Mouse (Mus musculus): ENCODE data around the gene Tfcp2. TPM values are rescaled to one million over a fixed set of nuclear protein-coding genes. Genes with fewer than 3 reads are reported as not detected.

The Tfcp2 gene
- total and polyA plus RNA-seq, 2 experiments: 4.0 to 5.8 TPM

GRCm38 (mm10) chr15:100458055-100458454 lies 93.8 kb downstream of the Tfcp2 start:
- no peak overlapping the region for H3K27ac ChIP-seq (replicated peaks; ENCODE audit: insufficient read depth, low read depth, low read length)
- peak; percentile 43 for TF ChIP-seq CTCF (IDR thresholded peaks at IDR 0.05; ENCODE audit: low read depth, low read length)
- no peak for TF ChIP-seq POLR2A (IDR thresholded peaks at IDR 0.05; ENCODE audit: extremely low read depth, insufficient read depth, low read length)
- no peaks in the 10 kb centered on the region for H3K36me3 ChIP-seq (ENCODE audit: control insufficient read depth, insufficient read depth, low read length)
- H3K27me3 ChIP-seq (ENCODE audit: control insufficient read depth, insufficient read depth, low read length): no peaks in the 10 kb centered on the region
- peaks cover 10% of the 10 kb centered on the region for H3K4me1 ChIP-seq (ENCODE audit: control insufficient read depth, insufficient read depth, low read length)
- peak; percentile 75 for DNase-seq (ENCODE audit: extremely low read depth, low read depth, low spot score)
- H3K9ac ChIP-seq (ENCODE audit: low read depth, low read length): no peak overlapping the region
- no peaks in the 10 kb centered on the region for H3K79me2 ChIP-seq (ENCODE audit: control insufficient read depth, insufficient read depth, low read length)
- H3K4me3 ChIP-seq (ENCODE audit: insufficient read depth, low read depth, low read length): no peak overlapping the region
- WGBS: 28% methylated on average over 10 of the region's 10 CpGs

GRCm38 (mm10) chr15:100457340-100457739 lies 94.5 kb downstream of the Tfcp2 start:
- 4% methylated on average over 17 of the region's 17 CpGs for WGBS
- no peak overlapping the region for H3K4me3 ChIP-seq (ENCODE audit: insufficient read depth, low read depth, low read length)
- no peak overlapping the region for H3K9ac ChIP-seq (ENCODE audit: low read depth, low read length)

GRCm38 (mm10) chr15:100456356-100456991 lies 95.3 kb downstream of the Tfcp2 start:
- WGBS: 28% methylated on average over 7 of the region's 7 CpGs
- H3K27me3 ChIP-seq (ENCODE audit: control insufficient read depth, insufficient read depth, low read length): no peaks in the 10 kb centered on the region
- TF ChIP-seq POLR2A (IDR thresholded peaks at IDR 0.05; ENCODE audit: extremely low read depth, insufficient read depth, low read length): no peak
- peak; percentile 72 for DNase-seq (ENCODE audit: extremely low read depth, low read depth, low spot score)
- H3K27ac ChIP-seq (replicated peaks; ENCODE audit: insufficient read depth, low read depth, low read length): peak overlapping the region; percentile 42; the same call in 1 of the 2 replicates
- no peak overlapping the region for H3K9ac ChIP-seq (ENCODE audit: low read depth, low read length)
- H3K36me3 ChIP-seq (ENCODE audit: control insufficient read depth, insufficient read depth, low read length): no peaks in the 10 kb centered on the region
- H3K79me2 ChIP-seq (ENCODE audit: control insufficient read depth, insufficient read depth, low read length): no peaks in the 10 kb centered on the region
- H3K4me3 ChIP-seq (ENCODE audit: insufficient read depth, low read depth, low read length): no peak overlapping the region
- peaks cover 10% of the 10 kb centered on the region for H3K4me1 ChIP-seq (ENCODE audit: control insufficient read depth, insufficient read depth, low read length)

More at GRCm38 (mm10) chr15:100457340-100457739, 94.5 kb downstream of the Tfcp2 start:
- peaks cover 10% of the 10 kb centered on the region for H3K4me1 ChIP-seq (ENCODE audit: control insufficient read depth, insufficient read depth, low read length)
- peak; percentile 68 for DNase-seq (ENCODE audit: extremely low read depth, low read depth, low spot score)
- H3K36me3 ChIP-seq (ENCODE audit: control insufficient read depth, insufficient read depth, low read length): no peaks in the 10 kb centered on the region
- H3K79me2 ChIP-seq (ENCODE audit: control insufficient read depth, insufficient read depth, low read length): no peaks in the 10 kb centered on the region
- TF ChIP-seq POLR2A (IDR thresholded peaks at IDR 0.05; ENCODE audit: extremely low read depth, insufficient read depth, low read length): no peak
- TF ChIP-seq CTCF (IDR thresholded peaks at IDR 0.05; ENCODE audit: low read depth, low read length): peak; percentile 99
- H3K27ac ChIP-seq (replicated peaks; ENCODE audit: insufficient read depth, low read depth, low read length): no peak overlapping the region
- H3K27me3 ChIP-seq (ENCODE audit: control insufficient read depth, insufficient read depth, low read length): no peaks in the 10 kb centered on the region

- DNase-seq (ENCODE audit: extremely low read depth, low read depth, low spot score): no peak
- H3K4me3 ChIP-seq (ENCODE audit: insufficient read depth, low read depth, low read length): no peak overlapping the region
- H3K4me1 ChIP-seq (ENCODE audit: control insufficient read depth, insufficient read depth, low read length): peaks cover 10% of the 10 kb centered on the region
- no peaks in the 10 kb centered on the region for H3K79me2 ChIP-seq (ENCODE audit: control insufficient read depth, insufficient read depth, low read length)
- no peaks in the 10 kb centered on the region for H3K36me3 ChIP-seq (ENCODE audit: control insufficient read depth, insufficient read depth, low read length)
- no peak overlapping the region for H3K9ac ChIP-seq (ENCODE audit: low read depth, low read length)
- no peaks in the 10 kb centered on the region for H3K27me3 ChIP-seq (ENCODE audit: control insufficient read depth, insufficient read depth, low read length)
- WGBS: 70% methylated on average over 11 of the region's 11 CpGs
- TF ChIP-seq POLR2A (IDR thresholded peaks at IDR 0.05; ENCODE audit: extremely low read depth, insufficient read depth, low read length): no peak
- no peak for TF ChIP-seq CTCF (IDR thresholded peaks at IDR 0.05; ENCODE audit: low read depth, low read length)
- no peak overlapping the region for H3K27ac ChIP-seq (replicated peaks; ENCODE audit: insufficient read depth, low read depth, low read length)
Observed at GRCm38 (mm10) chr15:100452486-100452885, 99.3 kb downstream of the Tfcp2 start.

GRCm38 (mm10) chr15:100451245-100451644 lies 100.6 kb downstream of the Tfcp2 start:
- H3K27me3 ChIP-seq (ENCODE audit: control insufficient read depth, insufficient read depth, low read length): no peaks in the 10 kb centered on the region
- no peaks in the 10 kb centered on the region for H3K36me3 ChIP-seq (ENCODE audit: control insufficient read depth, insufficient read depth, low read length)
- H3K79me2 ChIP-seq (ENCODE audit: control insufficient read depth, insufficient read depth, low read length): no peaks in the 10 kb centered on the region
- WGBS: 76% methylated on average over 16 of the region's 16 CpGs
- H3K27ac ChIP-seq (replicated peaks; ENCODE audit: insufficient read depth, low read depth, low read length): no peak overlapping the region
- peaks cover 2% of the 10 kb centered on the region for H3K4me1 ChIP-seq (ENCODE audit: control insufficient read depth, insufficient read depth, low read length)
- no peak for DNase-seq (ENCODE audit: extremely low read depth, low read depth, low spot score)
- no peak overlapping the region for H3K4me3 ChIP-seq (ENCODE audit: insufficient read depth, low read depth, low read length)
- TF ChIP-seq POLR2A (IDR thresholded peaks at IDR 0.05; ENCODE audit: extremely low read depth, insufficient read depth, low read length): no peak
- no peak overlapping the region for H3K9ac ChIP-seq (ENCODE audit: low read depth, low read length)

GRCm38 (mm10) chr15:100449495-100449894 lies 102.3 kb downstream of the Tfcp2 start:
- Histone ChIP-seq H3K27ac (replicated peaks; ENCODE audit: insufficient read depth, low read depth, low read length) (no peak overlapping the region), H3K9ac (ENCODE audit: low read depth, low read length) (no peak overlapping the region), H3K4me1 (ENCODE audit: control insufficient read depth, insufficient read depth, low read length) (no peaks in the 10 kb centered on the region), H3K36me3 (ENCODE audit: control insufficient read depth, insufficient read depth, low read length) (no peaks in the 10 kb centered on the region), H3K4me3 (ENCODE audit: insufficient read depth, low read depth, low read length) (no peak overlapping the region), H3K27me3 (ENCODE audit: control insufficient read depth, insufficient read depth, low read length) (no peaks in the 10 kb centered on the region), H3K79me2 (ENCODE audit: control insufficient read depth, insufficient read depth, low read length) (no peaks in the 10 kb centered on the region)
- TF ChIP-seq CTCF (IDR thresholded peaks at IDR 0.05; ENCODE audit: low read depth, low read length) (no peak), POLR2A (IDR thresholded peaks at IDR 0.05; ENCODE audit: extremely low read depth, insufficient read depth, low read length) (no peak)
- WGBS: 80% methylated on average over 3 of the region's 3 CpGs
- no peak for DNase-seq (ENCODE audit: extremely low read depth, low read depth, low spot score)

Data from liver, adult 2 months (tissue).